Mouse (Mus musculus): ENCODE measurements around the gene Taf13. TPM values are rescaled to one million over a fixed set of nuclear protein-coding genes. Genes with fewer than 3 reads are reported as not detected.

Gene Taf13
- polyA plus RNA-seq, 1 experiment from 2014 or later, result 52.4 TPM

GRCm38 (mm10) chr3:108608906-108609305 is 37.4 kb downstream of the Taf13 start:
- Histone ChIP-seq H3K4me3 (ENCODE audit: low read length) (no peak overlapping the region), H3K36me3 (ENCODE audit: control insufficient read depth, insufficient read depth, low read length) (peaks cover 5% of the 10 kb centered on the region), H3K27ac (ENCODE audit: low read depth, low read length) (no peak overlapping the region), H3K4me1 (ENCODE audit: control insufficient read depth, insufficient read depth, low read depth, low read length) (no peaks in the 10 kb centered on the region), H3K27me3 (replicated peaks; ENCODE audit: control insufficient read depth, insufficient read depth, low read length) (no peaks in the 10 kb centered on the region), H3K9ac (ENCODE audit: low read depth, low read length) (no peak overlapping the region), H3K9me3 (ENCODE audit: control insufficient read depth, low read length) (no peaks in the 10 kb centered on the region), H3K4me2 (ENCODE audit: low read length) (no peak overlapping the region)
- no peak for ATAC-seq
- WGBS, result 61% methylated on average over 3 of the region's 3 CpGs

Small RNAs within 50 kb of the gene (microRNA-seq; reads per million reads assigned to microRNA genes)
- not detected for gene Gm22860

Other genes with a start within 250 kb of the Taf13 start
- 0.11 TPM in 1 of 2 replicates, not detected in the other for gene Mybphl, start 206.8 kb upstream of the Taf13 start, polyA plus RNA-seq (2015; fragmentation: Nextera tagmentation; extraction: Ambion mirVana)
- gene Psrc1, start 187.9 kb upstream of the Taf13 start, polyA plus RNA-seq (2015; fragmentation: Nextera tagmentation; extraction: Ambion mirVana), result 10.8 and 11.1 TPM in 2 replicates
- 34.5 and 34.7 TPM in 2 replicates for gene Celsr2, start 156.1 kb upstream of the Taf13 start, polyA plus RNA-seq (2015; fragmentation: Nextera tagmentation; extraction: Ambion mirVana)
- 216 and 224 TPM in 2 replicates for gene Sars, start 126.5 kb upstream of the Taf13 start, polyA plus RNA-seq (2015; fragmentation: Nextera tagmentation; extraction: Ambion mirVana)
- 1.9 and 2.7 TPM in 2 replicates for gene 1700013F07Rik, start 37.5 kb upstream of the Taf13 start, polyA plus RNA-seq (2015; fragmentation: Nextera tagmentation; extraction: Ambion mirVana)
- gene 5330417C22Rik, start 35.2 kb upstream of the Taf13 start, polyA plus RNA-seq (2015; fragmentation: Nextera tagmentation; extraction: Ambion mirVana), result 16.0 and 18.5 TPM in 2 replicates
- 51.0 and 54.3 TPM in 2 replicates for gene Tmem167b, start 9.2 kb upstream of the Taf13 start, polyA plus RNA-seq (2015; fragmentation: Nextera tagmentation; extraction: Ambion mirVana)
- 103 and 108 TPM in 2 replicates for gene Wdr47, start 19.6 kb downstream of the Taf13 start, polyA plus RNA-seq (2015; fragmentation: Nextera tagmentation; extraction: Ambion mirVana)
- gene Clcc1, start 82.2 kb downstream of the Taf13 start, polyA plus RNA-seq (2015; fragmentation: Nextera tagmentation; extraction: Ambion mirVana), result 40.4 and 40.8 TPM in 2 replicates
- 19.8 and 21.1 TPM in 2 replicates for gene Gpsm2, start 150.6 kb downstream of the Taf13 start, polyA plus RNA-seq (2015; fragmentation: Nextera tagmentation; extraction: Ambion mirVana)
- gene Aknad1, start 168.0 kb downstream of the Taf13 start, polyA plus RNA-seq (2015; fragmentation: Nextera tagmentation; extraction: Ambion mirVana), result not detected in 2 replicates

Measured in hindbrain, embryonic 16.5 days (tissue).